Mouse (Mus musculus): ENCODE data around the gene Edn2. TPM values are rescaled to one million over a fixed set of nuclear protein-coding genes. Genes with fewer than 3 reads are reported as not detected.

Edn2 gene
- polyA plus RNA-seq, 1 experiment, result 0.27 TPM

- Histone ChIP-seq H3K4me3 (replicated peaks; ENCODE audit: extremely low read depth, low read depth, low read length) (no peak overlapping the region), H3K4me1 (ENCODE audit: control insufficient read depth, insufficient read depth, low read length) (no peaks in the 10 kb centered on the region; the same call in none of the 2 replicates)
- no peak for DNase-seq
- TF ChIP-seq POLR2A (IDR thresholded peaks at IDR 0.05; ENCODE audit: borderline replicate concordance, extremely low read depth, low read depth, low read length) (no peak), CTCF (IDR thresholded peaks at IDR 0.05; ENCODE audit: insufficient read depth, low read length) (no peak)
- WGBS, result 93% methylated on average over 4 of the region's 4 CpGs
Observed at GRCm38 (mm10) chr4:120130926-120131325, 30.1 kb upstream of the Edn2 start.

GRCm38 (mm10) chr4:120131441-120132220, 29.4 kb upstream of the Edn2 start:
- TF ChIP-seq POLR2A (IDR thresholded peaks at IDR 0.05; ENCODE audit: borderline replicate concordance, extremely low read depth, low read depth, low read length) (no peak), CTCF (IDR thresholded peaks at IDR 0.05; ENCODE audit: insufficient read depth, low read length) (no peak)
- DNase-seq, result peak; percentile 65
- no peaks in the 10 kb centered on the region; the same call in none of the 2 replicates for H3K4me1 ChIP-seq (ENCODE audit: control insufficient read depth, insufficient read depth, low read length)
- H3K4me3 ChIP-seq (replicated peaks; ENCODE audit: extremely low read depth, low read depth, low read length), result no peak overlapping the region
- 51% methylated on average over 24 of the region's 24 CpGs for WGBS

DNA sequence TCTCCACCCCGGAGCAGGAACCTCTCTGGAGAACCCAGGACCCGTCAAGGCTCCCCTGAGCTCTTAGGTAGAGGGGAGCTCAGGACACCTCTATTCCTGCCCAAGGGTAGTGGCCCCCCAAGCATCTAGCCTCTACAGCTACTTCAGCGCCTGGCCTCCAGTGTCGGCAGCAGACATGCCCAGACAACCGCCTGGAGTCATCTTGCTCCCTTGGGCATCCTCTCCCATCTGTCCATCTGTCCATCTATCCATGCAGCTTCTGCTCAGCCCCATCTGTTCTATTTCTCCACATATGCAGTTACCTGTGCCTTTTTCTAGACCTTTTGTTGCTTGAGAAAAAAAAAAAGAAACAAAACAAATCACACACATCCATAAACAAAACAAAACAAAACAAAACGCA, 26.8 kb upstream of the Edn2 start:
- Histone ChIP-seq H3K4me1 (ENCODE audit: control insufficient read depth, insufficient read depth, low read length) (no peaks in the 10 kb centered on the region; the same call in none of the 2 replicates), H3K4me3 (replicated peaks; ENCODE audit: extremely low read depth, low read depth, low read length) (no peak overlapping the region)
- WGBS, result 89% methylated on average over 6 of the region's 6 CpGs
- no peak for DNase-seq
- TF ChIP-seq CTCF (IDR thresholded peaks at IDR 0.05; ENCODE audit: insufficient read depth, low read length) (no peak), POLR2A (IDR thresholded peaks at IDR 0.05; ENCODE audit: borderline replicate concordance, extremely low read depth, low read depth, low read length) (no peak)

DNA sequence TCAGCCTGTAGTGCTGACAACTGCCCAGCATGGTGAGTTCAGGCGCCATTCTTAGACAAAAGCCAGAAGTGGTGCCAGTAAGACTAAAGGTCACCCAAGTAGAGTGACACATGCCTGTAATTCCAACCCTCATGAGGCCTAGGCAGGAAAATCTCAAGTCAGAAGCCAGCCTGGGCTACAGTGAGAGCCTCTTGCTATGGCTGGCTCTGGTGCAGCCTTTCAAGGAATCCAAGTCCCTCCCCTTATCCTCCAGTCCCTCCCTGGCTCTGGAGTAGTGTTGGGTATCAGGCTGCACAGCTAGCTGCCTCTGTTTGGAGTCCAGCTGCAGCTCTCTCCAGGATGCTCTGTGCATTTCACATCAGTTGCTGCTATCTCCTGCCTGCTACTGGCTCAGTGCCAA, 19.2 kb upstream of the Edn2 start:
- WGBS, result 71% methylated on average over 1 of the region's 1 CpGs
- H3K4me1 ChIP-seq (ENCODE audit: control insufficient read depth, insufficient read depth, low read length), result 0 out of 2 replicates have a peak, but pooled peaks cover 3% of the 10 kb centered on the region
- DNase-seq, result no peak
- H3K4me3 ChIP-seq (replicated peaks; ENCODE audit: extremely low read depth, low read depth, low read length), result no peak overlapping the region
- TF ChIP-seq CTCF (IDR thresholded peaks at IDR 0.05; ENCODE audit: insufficient read depth, low read length), result no peak
- no peak for TF ChIP-seq POLR2A (IDR thresholded peaks at IDR 0.05; ENCODE audit: borderline replicate concordance, extremely low read depth, low read depth, low read length)

DNA sequence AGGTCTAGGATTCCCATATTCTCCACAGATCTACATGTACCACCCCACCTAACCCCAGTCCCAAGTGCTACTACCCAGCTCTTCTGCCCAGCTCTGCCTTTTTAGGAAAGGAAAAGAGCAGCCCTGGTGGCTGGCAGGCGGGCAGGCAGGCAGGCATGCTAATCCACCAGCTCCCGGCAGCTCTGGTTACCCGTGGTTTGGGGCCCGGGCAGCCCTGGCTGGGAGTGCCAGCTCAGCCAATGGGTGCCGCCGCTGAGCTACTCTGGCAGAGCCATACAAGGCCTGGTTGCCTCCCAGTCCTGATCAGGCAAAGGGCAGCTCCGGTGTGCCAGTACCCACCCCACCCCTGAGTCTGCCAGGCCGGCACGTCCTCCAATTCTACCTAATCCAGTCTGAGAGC, 18.1 kb upstream of the Edn2 start:
- TF ChIP-seq POLR2A (IDR thresholded peaks at IDR 0.05; ENCODE audit: borderline replicate concordance, extremely low read depth, low read depth, low read length), result no peak
- no peak for TF ChIP-seq CTCF (IDR thresholded peaks at IDR 0.05; ENCODE audit: insufficient read depth, low read length)
- WGBS, result 78% methylated on average over 9 of the region's 9 CpGs
- 0 out of 2 replicates have a peak, but pooled peaks cover 3% of the 10 kb centered on the region for H3K4me1 ChIP-seq (ENCODE audit: control insufficient read depth, insufficient read depth, low read length)
- H3K4me3 ChIP-seq (replicated peaks; ENCODE audit: extremely low read depth, low read depth, low read length), result no peak overlapping the region
- no peak for DNase-seq

GRCm38 (mm10) chr4:120144343-120144742, 16.7 kb upstream of the Edn2 start:
- DNase-seq, result no peak
- no peak overlapping the region for H3K4me3 ChIP-seq (replicated peaks; ENCODE audit: extremely low read depth, low read depth, low read length)
- 60% methylated on average over 5 of the region's 5 CpGs for WGBS
- TF ChIP-seq CTCF (IDR thresholded peaks at IDR 0.05; ENCODE audit: insufficient read depth, low read length), result no peak
- no peak for TF ChIP-seq POLR2A (IDR thresholded peaks at IDR 0.05; ENCODE audit: borderline replicate concordance, extremely low read depth, low read depth, low read length)
- peaks cover 8% of the 10 kb centered on the region for H3K4me1 ChIP-seq (ENCODE audit: control insufficient read depth, insufficient read depth, low read length)

GRCm38 (mm10) chr4:120145931-120146330, 15.1 kb upstream of the Edn2 start:
- H3K4me3 ChIP-seq (replicated peaks; ENCODE audit: extremely low read depth, low read depth, low read length), result no peak overlapping the region
- WGBS, result 59% methylated on average over 8 of the region's 8 CpGs
- DNase-seq, result peak; percentile 57
- peaks cover 8% of the 10 kb centered on the region for H3K4me1 ChIP-seq (ENCODE audit: control insufficient read depth, insufficient read depth, low read length)
- no peak for TF ChIP-seq POLR2A (IDR thresholded peaks at IDR 0.05; ENCODE audit: borderline replicate concordance, extremely low read depth, low read depth, low read length)
- TF ChIP-seq CTCF (IDR thresholded peaks at IDR 0.05; ENCODE audit: insufficient read depth, low read length), result no peak

DNA sequence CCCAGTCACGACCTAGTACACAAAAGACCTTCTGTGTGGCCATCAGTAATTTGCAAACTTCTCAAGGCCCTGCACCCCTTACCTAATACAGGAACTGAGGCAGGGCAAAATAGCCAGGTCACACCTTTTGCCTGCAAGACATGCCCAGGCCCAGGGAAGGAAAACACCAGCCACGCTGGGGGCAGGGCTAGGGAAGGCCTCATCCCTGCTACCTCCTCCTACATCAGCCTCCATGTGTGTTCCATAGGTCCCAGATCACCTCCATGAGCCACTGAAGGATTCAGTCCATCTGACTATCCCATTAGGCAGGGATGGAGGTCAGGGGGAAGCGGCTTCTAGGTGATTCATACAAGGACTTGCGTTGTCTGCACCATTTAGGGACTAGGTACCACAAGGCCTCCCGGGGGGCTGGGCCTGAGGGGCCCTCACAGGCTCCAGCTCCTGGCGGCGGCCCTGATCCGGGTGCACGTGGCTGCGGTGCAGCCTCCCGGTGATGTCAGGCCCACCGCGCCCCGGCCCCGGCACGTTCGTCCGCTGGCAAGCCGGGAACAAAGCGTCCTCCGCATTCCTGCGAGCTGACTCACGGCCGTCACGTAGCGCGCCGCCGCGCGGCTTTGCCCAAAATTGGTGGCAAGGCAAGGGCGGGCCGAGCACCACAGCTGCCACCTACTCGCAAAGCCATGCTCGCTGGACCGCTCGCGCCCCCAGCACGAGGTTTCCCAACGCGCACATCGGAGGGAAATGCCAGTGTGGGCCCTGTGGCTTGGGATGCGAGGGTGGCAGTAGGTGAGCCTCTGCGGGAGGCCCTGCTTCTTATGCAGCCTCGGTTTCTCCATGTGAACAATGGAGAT, 12.5 kb upstream of the Edn2 start:
- peak; percentile 86 for DNase-seq
- Histone ChIP-seq H3K4me1 (ENCODE audit: control insufficient read depth, insufficient read depth, low read length) (peaks cover 8% of the 10 kb centered on the region), H3K4me3 (replicated peaks; ENCODE audit: extremely low read depth, low read depth, low read length) (peak overlapping the region; percentile 7)
- 8% methylated on average over 45 of the region's 45 CpGs for WGBS
- no peak for TF ChIP-seq CTCF (IDR thresholded peaks at IDR 0.05; ENCODE audit: insufficient read depth, low read length)
- no peak for TF ChIP-seq POLR2A (IDR thresholded peaks at IDR 0.05; ENCODE audit: borderline replicate concordance, extremely low read depth, low read depth, low read length)

- Histone ChIP-seq H3K4me1 (ENCODE audit: control insufficient read depth, insufficient read depth, low read length) (peaks cover 8% of the 10 kb centered on the region), H3K4me3 (replicated peaks; ENCODE audit: extremely low read depth, low read depth, low read length) (no peak overlapping the region)
- TF ChIP-seq CTCF (IDR thresholded peaks at IDR 0.05; ENCODE audit: insufficient read depth, low read length) (peak; percentile 58), POLR2A (IDR thresholded peaks at IDR 0.05; ENCODE audit: borderline replicate concordance, extremely low read depth, low read depth, low read length) (no peak)
- WGBS, result 64% methylated on average over 3 of the region's 3 CpGs
- DNase-seq, result no peak
Observed at GRCm38 (mm10) chr4:120149142-120149524, 11.9 kb upstream of the Edn2 start.
